Mouse (Mus musculus): ENCODE data around the gene Zbtb44. TPM values are rescaled to one million over a fixed set of nuclear protein-coding genes. Genes with fewer than 3 reads are reported as not detected.

Gene Zbtb44
- polyA plus RNA-seq, 1 experiment from 2014 or later: 11.3 TPM

- TF ChIP-seq CTCF (IDR thresholded peaks at IDR 0.05): no peak
- DNase-seq (ENCODE audit: low read depth, low spot score): no peak
- in situ Hi-C loops (cut with MboI; ENCODE audit: low pct_unique_long_range_greater_than_20kb): no loop called here
Observed at GRCm38 (mm10) chr9:31070706-31071105, 40.3 kb downstream of the Zbtb44 start.

GRCm38 (mm10) chr9:31072256-31072655 is 41.8 kb downstream of the Zbtb44 start:
- POLR2A ChIA-PET: interaction anchor here (0.7 kb wide), 1 partner anchor 360 kb away, joined by 3 read pairs; no protein-coding TSS in a partner anchor
- in situ Hi-C loops (cut with MboI; ENCODE audit: low pct_unique_long_range_greater_than_20kb): no loop called here
- H3K27me3 ChIP-seq: no peaks in the 10 kb centered on the region
- TF ChIP-seq CTCF (IDR thresholded peaks at IDR 0.05): no peak
- ATAC-seq: no peak
- DNase-seq (ENCODE audit: low read depth, low spot score): no peak
- CTCF ChIA-PET: interaction anchor here (1.1 to 1.2 kb wide), 2 partner anchors 11 to 14 kb away, joined by 3 to 4 read pairs; no protein-coding TSS in a partner anchor

More at GRCm38 (mm10) chr9:31070706-31071105, 40.3 kb downstream of the Zbtb44 start:
- no peak for ATAC-seq
- no peaks in the 10 kb centered on the region for H3K27me3 ChIP-seq
- ChIA-PET POLR2A (no interaction called here), CTCF (no interaction called here)

- ChIA-PET POLR2A (no interaction called here), CTCF (no interaction called here)
- TF ChIP-seq CTCF (IDR thresholded peaks at IDR 0.05): no peak
- no peak for ATAC-seq
- H3K27me3 ChIP-seq: no peaks in the 10 kb centered on the region
- DNase-seq (ENCODE audit: low read depth, low spot score): no peak
- in situ Hi-C loops (cut with MboI; ENCODE audit: low pct_unique_long_range_greater_than_20kb): no loop called here
Observed at GRCm38 (mm10) chr9:31073797-31074196, 43.4 kb downstream of the Zbtb44 start.

- ATAC-seq (no peak), DNase-seq (ENCODE audit: low read depth, low spot score) (no peak)
- no peaks in the 10 kb centered on the region for H3K27me3 ChIP-seq
- TF ChIP-seq CTCF (IDR thresholded peaks at IDR 0.05): no peak
- ChIA-PET CTCF (interaction anchor here (1.1 kb wide), 1 partner anchor 12 kb away, joined by 4 read pairs; no protein-coding TSS in a partner anchor), POLR2A (no interaction called here)
- in situ Hi-C loops (cut with MboI; ENCODE audit: low pct_unique_long_range_greater_than_20kb): loop anchor here (25.0 kb wide), 1 partner anchor 313 kb away; no protein-coding TSS in a partner anchor
Observed at GRCm38 (mm10) chr9:31074836-31075235, 44.4 kb downstream of the Zbtb44 start.

GRCm38 (mm10) chr9:31080726-31081125 is 50.3 kb downstream of the Zbtb44 start:
- ChIA-PET POLR2A (no interaction called here), CTCF (interaction anchor here (1.6 to 2.7 kb wide), 3 partner anchors 141 to 600 kb away, joined by 7 to 12 read pairs (median 9); no protein-coding TSS in a partner anchor)
- ATAC-seq (no peak), DNase-seq (ENCODE audit: low read depth, low spot score) (no peak)
- H3K27me3 ChIP-seq: peaks cover 5% of the 10 kb centered on the region
- TF ChIP-seq CTCF (IDR thresholded peaks at IDR 0.05): no peak
- in situ Hi-C loops (cut with MboI; ENCODE audit: low pct_unique_long_range_greater_than_20kb): loop anchor here (25.0 kb wide), 1 partner anchor 318 kb away; no protein-coding TSS in a partner anchor

- peaks cover 5% of the 10 kb centered on the region for H3K27me3 ChIP-seq
- ATAC-seq: peak; percentile 37
- in situ Hi-C loops (cut with MboI; ENCODE audit: low pct_unique_long_range_greater_than_20kb): loop anchor here (25.0 kb wide), 1 partner anchor 320 kb away; no protein-coding TSS in a partner anchor
- CTCF ChIA-PET: interaction anchor here (1.0 to 1.6 kb wide), 3 partner anchors 142 to 602 kb away, joined by 4 to 9 read pairs (median 7); no protein-coding TSS in a partner anchor
- peak; percentile 12 for DNase-seq (ENCODE audit: low read depth, low spot score)
- TF ChIP-seq CTCF (IDR thresholded peaks at IDR 0.05): peak; percentile 88
- POLR2A ChIA-PET: no interaction called here
Observed at GRCm38 (mm10) chr9:31082054-31082666, 51.7 kb downstream of the Zbtb44 start.

GRCm38 (mm10) chr9:31082771-31083170 is 52.3 kb downstream of the Zbtb44 start:
- ChIA-PET CTCF (interaction anchor here (1.7 kb wide), 1 partner anchor 603 kb away, joined by 6 read pairs; no protein-coding TSS in a partner anchor), POLR2A (no interaction called here)
- DNase-seq (ENCODE audit: low read depth, low spot score) (no peak), ATAC-seq (no peak)
- no peak for TF ChIP-seq CTCF (IDR thresholded peaks at IDR 0.05)
- in situ Hi-C loops (cut with MboI; ENCODE audit: low pct_unique_long_range_greater_than_20kb): loop anchor here (25.0 kb wide), 1 partner anchor 320 kb away; no protein-coding TSS in a partner anchor
- peaks cover 5% of the 10 kb centered on the region for H3K27me3 ChIP-seq

GRCm38 (mm10) chr9:31085556-31085955 is 55.1 kb downstream of the Zbtb44 start:
- ATAC-seq: no peak
- ChIA-PET CTCF (interaction anchor here (0.7 to 2.4 kb wide), 4 partner anchors 14 to 605 kb away, joined by 3 to 7 read pairs (median 4); no protein-coding TSS in a partner anchor), POLR2A (no interaction called here)
- TF ChIP-seq CTCF (IDR thresholded peaks at IDR 0.05): no peak
- in situ Hi-C loops (cut with MboI; ENCODE audit: low pct_unique_long_range_greater_than_20kb): loop anchor here (5.0 to 25.0 kb wide), 3 partner anchors 133 to 608 kb away; no protein-coding TSS in a partner anchor
- peaks cover 5% of the 10 kb centered on the region for H3K27me3 ChIP-seq
- no peak for DNase-seq (ENCODE audit: low read depth, low spot score)

- ChIA-PET CTCF (interaction anchor here (0.9 to 2.4 kb wide), 7 partner anchors 11 to 605 kb away, joined by 3 to 7 read pairs (median 4); no protein-coding TSS in a partner anchor), POLR2A (interaction anchor here (0.6 kb wide), 1 partner anchor 7 kb away, joined by 5 read pairs; no protein-coding TSS in a partner anchor)
- ATAC-seq: no peak
- no peak for DNase-seq (ENCODE audit: low read depth, low spot score)
- TF ChIP-seq CTCF (IDR thresholded peaks at IDR 0.05): no peak
- in situ Hi-C loops (cut with MboI; ENCODE audit: low pct_unique_long_range_greater_than_20kb): loop anchor here (5.0 to 25.0 kb wide), 3 partner anchors 134 to 609 kb away; no protein-coding TSS in a partner anchor
- peaks cover 5% of the 10 kb centered on the region for H3K27me3 ChIP-seq
Observed at GRCm38 (mm10) chr9:31086085-31086753, 55.8 kb downstream of the Zbtb44 start.

- DNase-seq (ENCODE audit: low read depth, low spot score) (no peak), ATAC-seq (no peak)
- POLR2A ChIA-PET: interaction anchor here (0.6 kb wide), 1 partner anchor 8 kb away, joined by 5 read pairs; no protein-coding TSS in a partner anchor
- CTCF ChIA-PET: interaction anchor here (0.9 to 2.4 kb wide), 7 partner anchors 11 to 606 kb away, joined by 3 to 7 read pairs (median 4); no protein-coding TSS in a partner anchor
- TF ChIP-seq CTCF (IDR thresholded peaks at IDR 0.05): no peak
- in situ Hi-C loops (cut with MboI; ENCODE audit: low pct_unique_long_range_greater_than_20kb): loop anchor here (5.0 to 25.0 kb wide), 3 partner anchors 134 to 609 kb away; no protein-coding TSS in a partner anchor
- H3K27me3 ChIP-seq: peaks cover 5% of the 10 kb centered on the region
Observed at GRCm38 (mm10) chr9:31086754-31087145, 56.3 kb downstream of the Zbtb44 start.

Measured in Patski (cell line).